Mouse (Mus musculus): Measurements from ENCODE around the gene Nckap5.

GRCm38 (mm10) chr1:126700063-126700977, 130.3 kb downstream of the Nckap5 start:
- TF ChIP-seq POLR2A (IDR thresholded peaks at IDR 0.05; ENCODE audit: borderline replicate concordance, extremely low read depth, low read depth, low read length) (no peak), CTCF (IDR thresholded peaks at IDR 0.05; ENCODE audit: insufficient read depth, low read length) (no peak)
